Mouse (Mus musculus): ENCODE data around the gene Nap1l5.

DNA sequence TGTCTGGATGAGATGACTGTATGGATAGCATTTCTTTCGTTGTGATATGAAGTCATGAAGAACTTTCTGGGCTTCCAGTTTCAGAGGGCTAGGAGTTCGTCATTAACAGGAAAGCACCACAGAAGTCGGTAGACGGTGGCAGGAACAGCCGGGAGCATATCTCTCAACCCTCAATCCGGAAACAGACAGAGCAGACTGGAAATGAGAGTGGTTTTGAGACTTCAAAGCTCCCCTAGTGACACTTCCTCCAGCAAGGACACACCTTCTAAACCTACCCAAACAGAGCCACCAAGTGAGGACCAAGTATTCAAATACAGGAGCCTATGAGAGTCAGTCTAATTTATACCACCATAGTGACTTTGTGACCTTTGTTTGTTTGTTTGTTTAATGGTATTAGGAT is 13.6 kb downstream of the Nap1l5 start:
- TF ChIP-seq TAL1 (IDR thresholded peaks at IDR 0.05; ENCODE audit: low read length): no peak
- TF ChIP-seq GATA1 (IDR thresholded peaks at IDR 0.05; ENCODE audit: low read length): no peak

Data from erythroblast, embryonic 14.5 days (primary cell).